Mouse (Mus musculus): ENCODE results near the gene Gm10130. TPM values are rescaled to one million over a fixed set of nuclear protein-coding genes. Genes with fewer than 3 reads are reported as not detected.

Gene Gm10130
- polyA plus RNA-seq (2014; fragmentation: Illumina TruSeq; extraction: RNeasy Lipid Tissue Mini Kit (QIAGEN cat#74804); ENCODE audit: low read depth, low replicate concordance): 2.1 TPM

DNA sequence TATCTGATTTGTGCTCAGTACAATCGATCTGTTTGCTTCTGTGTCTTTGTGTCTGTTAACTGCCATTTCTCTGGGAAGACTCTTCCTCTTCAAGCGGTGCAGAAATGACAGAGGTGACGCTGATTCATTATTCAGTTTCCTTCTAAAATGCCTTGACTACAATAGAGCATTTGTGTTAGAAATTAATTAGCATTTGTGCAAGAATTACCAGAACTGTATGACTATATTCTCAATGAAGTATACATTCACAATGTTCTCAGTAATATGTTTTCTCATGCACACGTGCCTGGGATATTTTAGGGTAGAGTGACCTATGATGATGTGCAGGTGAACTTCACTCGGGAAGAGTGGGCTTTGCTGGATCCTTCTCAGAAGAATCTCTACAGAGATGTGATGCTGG, at the start of gene Gm10130:
Gm10130 (plus strand) TSS at position 301 of the 400 bp plus-strand sequence.

DNA sequence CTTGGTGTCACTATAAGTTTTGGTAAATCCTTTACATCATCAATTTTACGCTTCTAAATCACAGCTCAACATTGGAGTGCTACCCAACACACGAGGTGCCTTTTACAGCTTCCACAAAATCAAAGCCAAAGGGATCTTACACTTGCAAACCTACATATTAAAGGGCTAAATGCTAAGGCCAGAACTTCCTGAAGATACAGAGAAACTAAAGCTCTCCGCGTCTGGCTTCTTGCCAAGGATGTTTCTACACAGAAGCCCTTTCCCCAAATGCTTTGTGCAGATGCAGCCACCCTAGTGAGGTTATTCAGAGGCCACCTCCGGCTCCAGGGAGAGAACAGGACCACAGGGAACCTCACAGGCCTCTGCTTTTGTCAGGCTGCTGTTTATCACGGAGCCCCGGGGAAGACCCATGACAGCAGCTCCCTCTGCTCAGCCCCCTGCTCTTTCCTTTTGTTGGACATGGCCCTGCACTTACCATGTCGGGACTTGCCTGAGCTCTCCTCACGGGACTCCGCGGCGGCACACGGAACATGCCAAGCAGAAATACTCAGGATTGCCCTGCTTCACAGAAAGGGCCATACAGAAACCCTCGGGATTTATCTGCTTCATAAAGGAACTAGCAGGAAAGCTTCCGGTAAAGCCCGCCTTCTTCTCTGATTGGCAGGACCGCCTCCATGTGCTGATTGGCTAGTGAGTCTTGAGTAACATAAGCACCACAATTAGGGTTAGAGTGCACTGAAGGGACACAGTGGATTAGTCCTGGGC, 38.8 kb downstream of the Gm10130 start, which contains the start of gene 3300002I08Rik:
3300002I08Rik (minus strand) TSS at position 653 of the 765 bp plus-strand sequence.

Other genes starting within 250 kb of the Gm10130 start
- gene Zfp120, start 187.0 kb upstream of the Gm10130 start, polyA plus RNA-seq (2014; fragmentation: Illumina TruSeq; extraction: RNeasy Lipid Tissue Mini Kit (QIAGEN cat#74804); ENCODE audit: low read depth, low replicate concordance): 8.8 TPM
- gene Gm10770, start 144.0 kb upstream of the Gm10130 start, polyA plus RNA-seq (2014; fragmentation: Illumina TruSeq; extraction: RNeasy Lipid Tissue Mini Kit (QIAGEN cat#74804); ENCODE audit: low read depth, low replicate concordance): not detected
- gene Gm14139, start 141.9 kb upstream of the Gm10130 start, polyA plus RNA-seq (2014; fragmentation: Illumina TruSeq; extraction: RNeasy Lipid Tissue Mini Kit (QIAGEN cat#74804); ENCODE audit: low read depth, low replicate concordance): not detected
- gene Zfp937, start 105.6 kb upstream of the Gm10130 start, polyA plus RNA-seq (2014; fragmentation: Illumina TruSeq; extraction: RNeasy Lipid Tissue Mini Kit (QIAGEN cat#74804); ENCODE audit: low read depth, low replicate concordance): 3.0 TPM
- 4.0 TPM for gene Gm21994, start 68.1 kb upstream of the Gm10130 start, polyA plus RNA-seq (2014; fragmentation: Illumina TruSeq; extraction: RNeasy Lipid Tissue Mini Kit (QIAGEN cat#74804); ENCODE audit: low read depth, low replicate concordance)
- not detected for gene Gm14124, start 66.2 kb upstream of the Gm10130 start, polyA plus RNA-seq (2014; fragmentation: Illumina TruSeq; extraction: RNeasy Lipid Tissue Mini Kit (QIAGEN cat#74804); ENCODE audit: low read depth, low replicate concordance)
- gene 3300002I08Rik, start 39.1 kb downstream of the Gm10130 start, polyA plus RNA-seq (2014; fragmentation: Illumina TruSeq; extraction: RNeasy Lipid Tissue Mini Kit (QIAGEN cat#74804); ENCODE audit: low read depth, low replicate concordance): 2.9 TPM
- 1.2 TPM for gene Zfp442, start 127.8 kb downstream of the Gm10130 start, polyA plus RNA-seq (2014; fragmentation: Illumina TruSeq; extraction: RNeasy Lipid Tissue Mini Kit (QIAGEN cat#74804); ENCODE audit: low read depth, low replicate concordance)
- gene Zfp345, start 161.4 kb downstream of the Gm10130 start, polyA plus RNA-seq (2014; fragmentation: Illumina TruSeq; extraction: RNeasy Lipid Tissue Mini Kit (QIAGEN cat#74804); ENCODE audit: low read depth, low replicate concordance): not detected
- gene Cst7, start 246.7 kb downstream of the Gm10130 start, polyA plus RNA-seq (2014; fragmentation: Illumina TruSeq; extraction: RNeasy Lipid Tissue Mini Kit (QIAGEN cat#74804); ENCODE audit: low read depth, low replicate concordance): 0.56 TPM